Mouse (Mus musculus) CH12F3 (cell line): ENCODE results near the gene Apoc2.
"Not testable (repeated sequence)": the region's sequence is repeated elsewhere in the genome, so short reads cannot be mapped to it uniquely, and the experiment has no call there.

Experiments
- in situ Hi-C: fragments of 300-500 bp; cut with MboI; formaldehyde crosslinking; loops from 2 replicates; pipeline ENCODE4 v1.14.3; 2020; ENCODE audit warnings: low sequenced_read_pairs

Gene Apoc2

DNA sequence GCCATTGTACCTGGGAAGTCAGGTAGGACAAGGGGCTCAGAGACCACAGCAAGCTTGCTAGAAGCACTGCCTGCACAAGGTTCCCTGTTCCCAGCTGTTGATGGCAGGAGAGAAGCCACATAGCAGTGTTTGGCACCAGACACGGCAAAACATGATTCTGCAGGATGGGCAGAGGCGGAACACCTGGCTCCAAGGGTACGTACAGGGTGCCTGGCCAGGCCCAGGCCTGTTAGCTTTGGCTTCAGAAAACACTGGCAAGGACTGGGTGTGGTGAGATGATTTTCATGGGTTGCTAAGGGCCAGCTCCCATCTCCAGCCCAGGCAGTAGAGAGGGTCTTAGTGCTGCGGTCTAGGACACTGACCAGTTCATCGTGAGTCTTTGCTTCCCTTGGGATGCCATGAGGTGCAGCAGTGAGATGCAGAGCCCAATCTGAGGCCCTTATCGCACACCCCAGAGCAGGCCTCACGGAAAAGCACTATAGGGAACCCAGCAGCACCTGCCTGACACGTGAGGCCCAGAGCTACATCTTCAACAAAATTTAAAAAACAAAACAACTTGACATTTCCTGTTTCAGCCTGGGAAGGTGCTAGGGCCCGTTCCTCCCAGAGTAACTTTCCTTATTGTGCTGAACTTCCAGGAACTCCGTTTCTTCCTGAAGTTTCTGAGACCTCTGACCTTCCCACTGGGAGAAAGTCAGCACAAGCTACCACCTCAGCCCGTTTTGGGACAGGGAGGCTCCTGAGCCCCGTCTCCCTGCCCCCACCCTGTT, 22.7 kb upstream of the Apoc2 start:
- in situ Hi-C loops: loop anchor here (5.0 kb wide), 1 partner anchor 33 kb away; the partner anchor contains the start of gene Clptm1

DNA sequence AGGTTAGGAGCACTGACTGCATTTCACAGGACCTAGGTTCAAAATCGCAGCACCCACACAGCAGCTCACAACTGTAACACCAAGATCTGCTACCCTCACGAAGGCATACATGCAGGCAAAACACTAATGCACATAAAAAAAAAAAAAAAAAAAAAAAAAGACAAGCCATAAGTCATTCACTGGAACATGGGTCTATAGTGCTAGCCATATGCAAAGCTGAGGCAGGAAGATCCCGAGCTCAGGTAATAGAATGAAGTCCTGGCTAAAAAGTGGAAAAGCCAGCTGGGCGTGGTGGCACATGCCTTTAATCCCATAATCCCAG, 22.0 kb upstream of the Apoc2 start:
- in situ Hi-C loops: loop anchor here (5.0 kb wide), 1 partner anchor 32 kb away; the partner anchor contains the start of gene Clptm1

DNA sequence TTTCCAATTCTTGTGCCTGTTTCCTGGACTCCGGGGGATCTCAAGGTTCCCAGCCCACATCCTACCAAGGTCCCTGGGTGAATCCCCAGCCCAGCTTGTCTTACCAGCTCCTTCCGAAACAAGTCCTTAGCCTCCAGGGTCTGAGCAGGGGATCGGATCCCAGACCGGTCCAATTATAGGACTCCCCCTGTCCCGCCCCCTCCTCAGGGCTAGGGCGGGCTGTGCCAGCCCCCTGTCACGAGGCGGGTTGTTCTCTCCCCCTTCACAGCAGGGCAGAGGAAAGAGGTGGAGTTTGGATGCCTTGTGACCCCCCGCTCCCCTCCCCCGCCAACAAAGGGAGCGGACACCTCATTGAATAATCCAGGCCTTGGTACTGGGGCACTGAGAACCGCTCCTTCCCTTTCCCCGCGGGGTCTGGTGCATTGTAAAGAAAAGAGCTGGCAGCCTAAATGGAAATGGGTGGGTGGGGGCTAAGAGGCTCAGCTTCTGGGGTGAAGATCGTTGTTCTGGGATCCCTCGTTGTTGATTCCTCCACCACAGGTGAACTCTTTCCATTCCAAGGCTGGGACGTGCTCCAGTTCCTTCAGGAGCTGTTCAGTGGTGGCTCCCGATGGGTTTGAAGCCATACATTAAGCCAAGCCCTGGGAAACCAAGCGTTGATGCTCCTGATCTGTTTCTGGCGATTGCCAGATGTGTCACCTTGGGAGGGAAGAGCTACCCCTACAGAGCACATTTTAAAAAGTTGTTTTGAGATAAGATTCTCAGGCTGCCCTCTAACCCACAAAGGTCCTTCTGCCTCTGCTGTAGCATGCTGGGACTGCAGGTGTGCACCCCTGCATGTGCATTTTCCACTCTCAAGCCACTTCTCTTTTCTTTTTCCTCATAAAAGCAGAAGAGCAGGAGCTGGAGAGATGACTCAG, 21.4 kb upstream of the Apoc2 start, which contains the start of gene Apoe:
Gene Apoe, minus strand, starts transcription at position 282 of the 920 bp plus-strand sequence.
- in situ Hi-C loops: no loop called here

DNA sequence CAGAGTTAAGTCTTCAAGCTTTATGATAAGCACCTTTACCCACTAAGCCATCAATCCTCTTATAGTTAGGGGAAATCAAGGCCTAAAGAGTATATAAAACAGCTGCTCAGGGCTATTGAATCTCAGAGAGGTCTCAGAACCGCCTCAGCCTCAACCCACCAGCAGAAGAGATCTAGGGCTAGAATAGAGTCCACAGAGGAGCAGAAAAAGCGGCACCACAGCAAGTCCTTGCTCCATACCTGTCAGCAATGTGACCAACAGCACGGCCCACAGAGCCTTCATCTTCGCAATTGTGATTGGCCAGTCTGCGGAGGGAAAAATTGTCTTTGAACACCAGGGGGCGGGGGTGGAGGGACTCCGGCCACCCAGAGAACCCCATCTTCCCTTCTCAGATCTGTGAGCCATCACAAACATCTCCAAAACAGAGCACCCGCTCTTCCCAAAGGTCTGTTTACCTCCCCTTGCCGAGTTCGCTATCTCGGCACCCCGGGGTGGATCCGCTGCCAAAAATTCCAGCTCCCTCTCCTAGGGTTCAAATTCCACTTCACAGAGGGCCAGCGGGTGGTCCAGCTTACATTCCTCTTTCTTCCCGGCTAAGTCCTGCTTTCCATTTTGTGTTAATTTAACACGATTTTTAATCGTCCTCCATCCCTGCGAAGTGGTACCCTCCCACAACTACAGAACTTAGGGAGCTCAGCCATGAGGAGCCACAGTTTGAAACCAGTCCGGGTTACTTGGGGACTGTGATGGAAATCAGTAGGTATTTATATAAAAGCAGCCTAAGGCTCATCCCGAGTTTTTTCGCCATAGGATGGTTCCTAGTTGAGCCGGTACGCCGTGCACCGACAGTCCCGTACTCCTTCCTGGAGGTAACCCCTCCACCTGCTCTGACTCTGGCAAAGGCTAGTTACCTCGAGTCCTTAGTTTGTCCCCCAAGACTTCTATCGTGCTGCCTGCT, 20.5 kb upstream of the Apoc2 start:
- in situ Hi-C loops: no loop called here

DNA sequence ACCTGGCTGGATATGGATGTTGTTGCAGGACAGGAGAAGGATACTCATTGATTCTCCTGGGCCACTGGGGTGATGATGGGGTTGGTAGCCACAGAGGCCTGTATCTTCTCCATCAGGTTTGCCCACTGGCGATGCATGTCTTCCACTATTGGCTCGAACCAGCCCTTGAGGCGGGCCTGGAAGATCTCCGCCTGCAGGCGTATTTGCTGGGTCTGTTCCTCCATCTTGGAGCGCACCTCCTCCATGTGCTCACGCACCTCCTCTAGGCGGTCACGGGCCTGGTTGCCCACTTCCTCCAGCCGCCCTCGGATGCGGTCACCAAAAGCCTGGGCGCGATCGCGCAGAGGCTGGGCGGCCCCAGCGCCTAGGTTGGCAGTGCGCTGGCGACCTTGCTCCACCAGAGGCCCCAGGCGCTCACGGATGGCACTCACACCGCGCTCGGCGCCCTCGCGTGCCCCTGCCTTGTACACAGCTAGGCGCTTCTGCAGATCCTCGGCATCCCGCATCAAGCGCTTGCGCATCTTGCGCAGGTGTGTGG, 18.7 kb upstream of the Apoc2 start:
- in situ Hi-C loops: no loop called here

DNA sequence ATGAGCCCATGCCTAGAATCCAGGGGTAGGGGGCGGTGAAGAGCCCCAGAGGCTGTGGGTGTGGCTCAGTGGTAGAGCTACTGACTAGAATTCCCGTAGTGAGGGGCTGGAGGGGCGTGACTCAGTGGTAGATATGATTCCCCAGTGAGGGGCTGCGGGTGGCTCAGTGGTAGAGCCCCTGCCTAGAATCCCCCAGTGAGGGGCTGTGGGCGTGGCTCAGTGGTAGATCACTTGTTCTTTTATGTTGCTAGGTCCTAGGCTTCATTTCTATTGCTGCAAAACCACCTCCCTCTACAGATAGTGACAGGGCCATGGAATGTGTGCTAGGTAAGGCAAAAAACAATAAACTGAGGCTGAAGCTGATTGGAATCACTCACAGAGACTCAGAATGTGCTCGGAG, 18.1 kb upstream of the Apoc2 start:
- in situ Hi-C loops: no loop called here

DNA sequence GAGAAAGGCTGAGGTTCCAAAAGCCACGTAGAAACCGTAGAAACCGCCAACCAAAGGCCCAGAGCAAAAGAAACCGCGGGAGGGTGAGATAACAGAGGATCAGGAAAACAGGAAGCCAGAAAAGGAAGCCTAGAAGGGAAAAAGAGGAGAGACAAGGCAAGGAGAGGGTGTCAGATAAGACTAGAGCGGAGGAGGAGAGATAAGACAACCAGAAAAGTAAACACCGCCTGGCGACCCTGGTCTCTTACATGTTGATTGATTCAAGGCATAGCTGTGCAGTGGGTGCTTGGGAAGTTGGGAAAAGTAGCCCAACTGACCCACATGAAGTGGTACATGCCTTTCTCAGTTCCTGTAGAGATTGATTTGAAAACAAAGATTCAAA, 17.5 kb upstream of the Apoc2 start:
- in situ Hi-C loops: no loop called here

DNA sequence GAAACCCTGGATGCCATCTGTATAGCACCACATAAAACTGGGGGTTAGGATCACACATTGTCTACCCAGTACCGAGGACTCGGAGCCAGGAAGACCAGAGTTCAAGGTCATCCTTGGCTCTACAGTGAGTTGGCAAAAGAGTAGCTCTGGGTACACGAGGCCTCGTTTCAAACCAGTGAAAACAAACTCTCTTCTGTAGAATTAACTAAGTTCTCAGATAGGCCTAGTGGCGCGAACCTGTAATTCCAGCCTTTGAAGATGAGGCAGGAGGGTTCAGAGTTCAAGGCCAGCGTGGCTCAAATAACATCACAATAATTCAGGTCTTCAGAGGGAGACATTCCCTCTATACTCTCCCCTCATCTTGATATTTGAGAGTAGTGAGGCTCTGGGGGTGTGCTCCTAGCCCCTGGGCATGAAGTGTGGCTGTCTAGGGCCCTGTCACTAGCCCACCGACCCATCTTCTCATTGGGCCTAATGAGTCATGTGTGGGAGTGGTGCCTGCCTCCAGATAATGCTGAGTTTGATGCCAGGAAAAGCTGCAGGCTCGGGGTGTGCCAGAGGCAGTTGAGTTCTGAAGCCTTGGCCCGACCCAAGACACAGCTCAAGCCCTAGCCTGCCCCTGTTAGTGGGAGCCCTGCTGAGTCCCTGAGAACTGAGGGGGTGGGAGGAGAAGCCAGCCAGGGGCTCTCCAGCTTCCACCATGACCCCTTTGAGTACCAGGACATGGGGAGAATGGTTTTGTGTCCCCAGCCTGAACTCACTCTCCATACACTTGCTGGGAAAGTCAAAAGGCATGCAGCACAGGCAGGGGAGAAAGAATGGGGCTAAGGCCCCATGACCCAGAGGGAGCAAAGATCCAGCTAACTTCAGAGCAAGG, 16.8 kb upstream of the Apoc2 start:
- in situ Hi-C loops: no loop called here

DNA sequence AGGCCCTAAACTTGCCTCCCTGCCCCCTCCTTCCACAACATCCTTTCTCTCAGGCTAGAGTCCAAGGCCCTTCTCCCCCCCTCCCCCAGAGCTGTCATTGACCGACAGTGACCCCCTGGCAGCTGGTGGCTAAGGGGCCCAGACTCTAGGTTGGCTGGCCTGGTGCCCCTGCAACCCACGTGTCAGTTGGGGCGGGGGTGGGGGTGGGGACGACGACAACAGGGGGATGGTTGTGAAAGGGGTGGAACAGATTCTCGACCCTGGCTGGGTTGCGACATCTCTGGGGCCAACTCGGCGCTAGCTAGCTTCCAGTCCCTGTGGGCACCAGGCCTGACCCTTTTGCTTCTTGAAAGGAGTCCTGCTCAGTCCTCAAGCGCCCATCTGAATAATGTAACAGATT, 15.7 kb upstream of the Apoc2 start:
- in situ Hi-C loops: no loop called here

DNA sequence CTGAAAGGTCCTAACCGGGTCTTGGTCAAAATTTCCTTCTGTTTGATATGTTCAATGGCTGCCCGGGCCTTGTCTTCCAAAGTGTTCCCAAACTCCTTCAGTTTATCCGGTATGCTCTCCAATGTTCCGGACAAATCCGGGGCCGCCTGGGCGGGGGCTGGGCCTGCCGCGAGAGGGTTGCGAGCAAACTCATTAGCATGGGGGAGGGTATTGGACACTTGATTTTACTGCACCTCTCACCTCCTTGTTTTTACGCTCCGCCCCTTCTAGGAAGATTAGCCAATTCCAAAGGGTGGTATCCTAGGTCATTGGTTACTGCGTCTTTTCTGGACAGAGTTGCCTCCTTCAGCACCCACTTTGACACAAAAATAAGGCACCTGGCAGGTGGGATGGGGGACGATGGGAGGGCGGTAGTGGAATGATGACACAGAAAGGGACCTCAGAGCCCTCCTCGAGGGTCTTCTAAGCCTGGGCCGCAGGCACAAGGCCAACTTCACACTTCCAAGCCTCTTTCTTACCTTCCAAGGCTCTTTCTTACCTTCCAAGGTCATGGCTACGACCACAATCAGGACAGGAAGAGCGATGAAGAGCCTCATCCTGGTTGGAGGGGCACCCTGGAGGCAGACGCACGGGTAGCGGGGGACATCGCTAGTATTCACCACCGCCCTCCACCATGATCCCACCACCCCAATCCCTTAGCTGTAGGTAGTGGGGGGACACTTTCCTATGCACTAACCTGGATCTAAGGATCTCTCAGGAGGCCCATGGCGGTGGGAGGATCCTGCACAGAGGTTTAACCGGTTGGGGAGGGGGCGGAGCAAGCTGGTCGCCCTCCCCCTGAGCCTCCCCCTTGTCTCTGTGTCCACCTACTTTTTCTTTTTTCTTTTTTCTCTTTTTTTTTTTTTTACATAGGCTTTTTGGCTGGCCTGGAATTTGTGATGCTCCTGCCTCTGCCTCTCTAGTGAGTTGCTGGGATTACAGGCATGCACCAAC, 14.4 kb upstream of the Apoc2 start, which contains the start of gene Apoc1:
Gene Apoc1, minus strand, starts transcription at position 788 of the 993 bp plus-strand sequence.
- in situ Hi-C loops: no loop called here

DNA sequence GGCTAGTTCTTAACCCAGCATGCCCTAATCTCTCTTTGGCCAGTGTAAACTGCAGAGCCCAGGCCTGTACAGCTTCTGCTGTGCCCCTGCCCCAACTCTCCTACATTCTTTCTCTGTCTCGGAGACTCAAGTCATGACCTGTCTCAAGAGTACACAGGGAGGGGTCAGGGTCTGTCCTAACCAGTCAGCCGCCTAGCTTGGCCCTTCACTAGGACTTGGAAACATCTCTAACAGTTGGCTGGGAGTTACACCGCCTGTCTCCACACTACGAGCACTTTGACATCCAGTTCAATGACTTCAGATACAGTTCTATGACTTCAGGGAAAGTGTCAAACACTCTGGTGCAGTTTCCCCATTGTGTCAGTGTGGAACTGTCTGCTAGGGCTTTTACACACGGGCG, 13.7 kb upstream of the Apoc2 start:
- in situ Hi-C loops: no loop called here

DNA sequence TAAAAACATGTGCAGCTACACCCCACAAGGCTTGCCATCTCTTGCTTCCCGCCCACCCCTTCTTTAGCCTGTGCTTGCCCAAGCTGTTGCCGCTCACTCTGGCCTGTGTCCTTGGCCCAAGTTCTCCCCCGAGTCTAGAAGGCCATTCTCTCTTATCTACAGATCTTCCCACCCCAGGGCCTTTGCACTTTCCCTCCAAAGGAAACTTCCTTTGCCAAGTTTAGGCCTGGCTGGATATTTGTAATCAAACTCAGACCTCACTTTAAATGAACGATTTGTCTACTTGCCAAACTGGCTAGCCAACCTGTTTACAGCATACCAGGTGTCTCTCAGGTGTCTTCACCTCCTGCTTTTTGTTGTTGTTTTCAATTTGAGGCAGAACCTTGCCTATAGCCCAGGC, 13.1 kb upstream of the Apoc2 start:
- in situ Hi-C loops: no loop called here

DNA sequence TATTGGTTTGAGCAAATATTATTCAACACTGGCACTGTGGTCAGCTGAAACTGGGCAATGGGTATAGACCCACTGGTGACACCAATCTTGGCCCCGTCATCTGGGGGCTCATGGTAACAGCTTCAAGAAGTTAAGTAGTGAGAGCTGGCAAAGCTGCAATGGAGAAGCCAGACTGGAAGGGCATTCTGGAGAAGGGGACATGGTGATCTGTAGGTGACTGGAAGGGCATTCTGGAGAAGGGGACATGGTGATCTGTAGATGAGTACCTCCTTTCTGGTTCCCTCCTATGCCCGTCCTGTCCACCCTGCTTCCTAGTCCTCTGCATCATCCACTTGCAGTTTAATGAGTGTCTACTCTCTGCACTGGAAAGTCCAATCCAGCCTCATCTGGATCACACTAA, 10.9 kb upstream of the Apoc2 start:
- in situ Hi-C loops: no loop called here

DNA sequence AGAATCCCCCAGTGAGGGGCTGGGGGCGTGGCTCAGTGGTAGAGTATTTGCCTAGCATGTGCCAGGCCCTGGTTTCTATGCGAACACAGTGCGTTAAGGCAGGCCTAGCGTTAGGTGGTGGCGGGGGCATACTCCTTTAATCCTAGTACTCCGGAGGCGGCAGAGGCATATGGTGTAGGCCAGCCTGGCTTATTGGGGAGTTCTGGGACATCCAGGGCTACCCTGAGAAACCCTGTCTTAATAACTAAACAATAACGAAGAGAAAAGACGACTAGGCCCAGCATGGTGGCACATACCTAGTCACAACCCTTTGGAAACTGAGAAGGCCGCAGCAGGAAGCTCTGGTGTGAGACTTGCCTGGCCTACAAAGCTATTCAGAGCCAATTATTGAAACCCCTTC, 10.4 kb upstream of the Apoc2 start:
- in situ Hi-C loops: no loop called here

DNA sequence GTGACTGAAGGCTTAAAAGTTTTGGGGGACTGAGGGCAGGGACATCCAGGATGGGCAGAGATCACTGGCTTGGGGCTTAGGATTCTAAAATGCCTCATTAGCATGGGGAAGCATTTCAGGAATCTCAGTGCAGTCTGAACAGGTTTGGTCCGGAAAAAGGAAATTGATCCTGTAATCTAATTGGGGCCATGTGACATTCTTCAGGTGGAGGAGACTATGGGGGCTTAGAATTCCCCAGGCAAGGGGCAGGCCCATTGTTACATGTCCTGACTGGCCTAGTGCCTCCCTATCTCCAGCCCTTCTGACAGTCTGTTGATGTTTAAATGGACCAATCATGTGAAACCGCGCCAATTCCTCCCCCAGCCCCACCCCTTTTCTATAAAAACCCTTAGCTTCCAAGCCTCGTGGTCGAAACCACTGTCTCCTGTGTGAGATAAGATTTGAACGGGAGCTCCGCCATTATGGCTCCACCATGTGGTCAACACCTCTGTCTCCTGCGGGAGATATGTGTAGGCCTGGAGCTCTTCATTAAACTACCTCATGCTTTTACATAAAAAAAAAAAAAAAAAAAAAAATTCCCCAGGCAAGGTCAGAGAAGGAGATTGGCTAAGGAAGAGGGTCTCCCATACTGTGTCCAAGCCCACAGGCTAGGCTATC, 9.3 kb upstream of the Apoc2 start:
- in situ Hi-C loops: not testable (repeated sequence)

DNA sequence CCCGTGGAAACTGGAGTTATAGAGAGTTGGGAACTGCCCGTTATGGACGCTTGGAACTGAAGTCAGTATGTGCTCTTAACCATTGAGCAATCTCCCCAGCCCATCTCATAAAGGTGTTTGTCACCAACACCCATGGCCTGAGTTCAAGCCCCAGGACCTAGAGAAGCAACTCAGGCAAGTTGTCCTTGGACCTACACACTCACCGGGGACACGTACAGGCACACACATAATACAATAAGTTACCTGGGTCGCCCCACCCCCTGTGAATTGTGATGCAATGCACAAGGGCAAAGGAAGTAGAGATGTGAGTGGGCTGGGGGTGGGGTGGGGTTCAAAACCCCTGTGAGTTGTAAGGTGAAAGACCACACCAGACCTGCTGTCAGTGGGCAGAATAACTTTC, 8.8 kb upstream of the Apoc2 start:
- in situ Hi-C loops: no loop called here

DNA sequence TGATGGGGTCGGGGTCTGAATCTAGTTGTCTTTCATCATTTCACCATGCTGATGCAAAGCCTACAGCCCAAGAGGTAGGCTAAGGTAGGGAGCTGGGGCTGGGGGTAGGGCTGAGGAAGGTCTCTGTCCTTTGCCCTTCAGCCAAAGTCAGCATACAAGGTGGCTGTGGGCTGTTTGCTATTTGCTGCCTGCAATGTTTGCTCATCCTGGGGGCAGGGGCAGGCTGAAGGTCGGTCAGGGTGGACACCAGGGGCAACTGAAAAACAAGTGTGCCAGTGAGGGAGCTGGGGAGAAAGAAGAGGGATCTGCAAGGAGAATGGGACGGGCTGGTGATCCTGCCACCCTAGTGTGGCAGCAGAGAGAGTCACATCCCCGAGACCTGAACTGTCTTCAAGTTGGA, 7.6 kb upstream of the Apoc2 start:
- in situ Hi-C loops: no loop called here

DNA sequence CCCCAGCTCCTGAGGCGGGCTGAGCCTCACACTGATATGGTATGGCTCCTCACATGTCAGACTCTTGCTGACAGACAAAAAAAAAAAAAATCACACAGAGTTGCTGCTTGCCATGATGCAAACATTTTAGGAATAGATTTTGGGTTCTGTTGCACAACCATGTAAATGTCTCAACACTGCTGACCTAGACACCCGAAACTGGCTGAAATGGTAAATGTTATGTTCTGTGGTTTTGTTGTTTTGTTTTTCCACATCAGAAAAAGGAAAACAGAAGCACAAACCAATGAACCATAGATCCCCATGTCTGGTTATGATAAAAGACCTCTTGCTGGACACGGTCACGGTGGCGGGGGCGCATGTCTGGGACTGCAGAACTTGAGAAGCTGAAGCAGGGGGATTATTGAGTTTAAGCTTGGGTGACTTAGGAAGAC, 6.0 kb upstream of the Apoc2 start:
- in situ Hi-C loops: no loop called here
